Mouse (Mus musculus) layer of hippocampus, postnatal 14 days (tissue): ENCODE measurements around the gene Tmem128. TPM values are rescaled to one million over a fixed set of nuclear protein-coding genes. Genes with fewer than 3 reads are reported as not detected.

Source experiments
- DNase-seq, 2 experiments: peaks; one replicate each; pipeline ENCODE4 v3.0.0; 2021 to 2022; ENCODE audit warnings: low spot score in 2 of 2, mixed read lengths in 1 of 2
- total RNA-seq, 2 experiments: library from RNA; stranded (reverse); gene quantifications; 2 replicates each; pipeline ENCODE4 v1.2.3; 2021

Gene Tmem128
- total RNA-seq, 2 experiments from 2014 or later: 40.0 to 40.5 TPM

DNA sequence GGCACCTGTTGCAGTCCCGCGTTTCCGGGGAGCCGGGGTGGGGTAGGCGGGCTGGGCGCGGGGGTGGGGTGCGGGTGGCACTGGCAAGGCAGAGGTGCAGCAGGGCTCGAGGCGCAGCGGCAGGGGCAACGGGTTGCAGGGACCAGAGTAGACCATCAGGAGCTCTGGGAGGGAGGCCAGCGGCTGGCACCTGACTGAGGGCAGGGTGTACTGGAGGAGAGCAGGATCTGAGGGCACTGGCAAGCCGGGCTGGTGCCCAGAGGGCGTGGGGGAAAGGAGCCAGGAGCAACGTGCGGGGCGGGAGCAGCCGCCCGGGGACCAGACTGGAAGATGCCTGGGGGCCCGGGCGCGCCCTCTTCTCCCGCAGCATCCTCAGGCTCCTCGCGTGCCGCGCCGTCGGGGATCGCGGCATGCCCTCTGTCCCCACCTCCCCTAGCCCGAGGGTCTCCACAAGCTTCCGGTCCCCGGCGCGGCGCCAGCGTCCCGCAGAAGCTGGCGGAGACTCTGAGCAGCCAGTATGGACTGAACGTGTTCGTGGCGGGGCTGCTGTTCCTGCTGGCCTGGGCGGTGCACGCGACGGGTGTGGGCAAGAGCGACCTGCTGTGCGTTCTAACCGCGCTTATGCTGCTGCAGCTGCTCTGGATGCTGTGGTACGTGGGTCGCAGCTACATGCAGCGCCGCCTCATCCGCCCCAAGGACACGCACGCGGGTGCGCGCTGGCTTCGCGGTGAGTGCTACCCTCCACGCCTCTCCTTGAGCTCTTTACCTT, 17.3 kb downstream of the Tmem128 start:
- DNase-seq: no peak

DNA sequence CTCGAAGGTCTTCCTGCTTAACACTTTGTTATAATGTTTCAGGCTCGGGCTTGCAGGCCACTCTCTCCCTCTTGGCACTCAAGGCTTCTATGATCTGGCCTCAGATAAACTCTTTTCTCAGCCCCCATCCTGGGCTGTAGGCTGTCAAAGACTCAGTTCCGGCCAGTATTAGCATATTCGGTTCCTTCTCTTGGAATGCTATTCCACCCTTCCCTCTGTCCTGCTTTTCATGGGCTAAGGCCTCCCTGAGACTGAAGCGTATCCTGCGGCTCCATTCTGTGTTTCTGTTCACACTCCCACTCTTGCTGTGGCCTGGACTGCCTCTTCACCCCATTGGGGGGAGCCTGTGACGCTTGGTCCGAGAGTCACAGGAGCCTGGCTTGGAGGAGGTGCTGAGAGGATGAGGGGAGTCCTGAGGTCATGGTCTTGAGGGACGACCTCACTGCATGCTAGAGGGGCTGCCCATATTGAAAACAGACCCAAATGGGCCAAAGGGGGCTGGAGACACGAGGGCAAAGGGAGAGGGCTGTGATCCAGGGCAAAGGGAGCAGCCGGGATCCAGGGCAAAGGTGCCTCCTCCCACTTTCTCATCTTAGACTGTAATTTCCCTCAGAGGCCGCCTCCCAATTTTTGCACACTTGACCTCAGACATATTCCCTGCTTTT, 18.1 kb downstream of the Tmem128 start:
- no peak for DNase-seq

- no peak for DNase-seq
These were observed 20.1 kb downstream of the Tmem128 start for GRCm38 (mm10) chr5:38280075-38280474.

DNA sequence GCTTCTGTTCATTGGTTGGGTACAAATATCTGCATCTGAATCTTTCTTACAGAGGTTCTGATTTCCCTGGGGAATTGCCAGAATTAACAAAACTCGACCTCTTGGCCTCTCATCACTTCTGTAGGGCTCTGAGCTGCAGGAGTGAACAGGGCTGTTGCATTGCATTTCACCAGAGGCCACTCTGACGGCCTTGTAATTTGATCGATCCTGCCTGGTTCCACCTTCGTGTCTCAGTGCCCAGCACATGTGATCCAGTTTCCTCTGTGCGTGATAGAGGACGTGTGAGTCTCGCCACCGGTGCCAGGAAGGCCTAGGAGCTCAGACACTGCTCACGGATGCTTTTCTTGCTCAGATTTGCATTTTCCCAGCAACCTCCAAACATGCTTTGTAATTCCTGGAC, 25.7 kb downstream of the Tmem128 start:
- DNase-seq: no peak

DNA sequence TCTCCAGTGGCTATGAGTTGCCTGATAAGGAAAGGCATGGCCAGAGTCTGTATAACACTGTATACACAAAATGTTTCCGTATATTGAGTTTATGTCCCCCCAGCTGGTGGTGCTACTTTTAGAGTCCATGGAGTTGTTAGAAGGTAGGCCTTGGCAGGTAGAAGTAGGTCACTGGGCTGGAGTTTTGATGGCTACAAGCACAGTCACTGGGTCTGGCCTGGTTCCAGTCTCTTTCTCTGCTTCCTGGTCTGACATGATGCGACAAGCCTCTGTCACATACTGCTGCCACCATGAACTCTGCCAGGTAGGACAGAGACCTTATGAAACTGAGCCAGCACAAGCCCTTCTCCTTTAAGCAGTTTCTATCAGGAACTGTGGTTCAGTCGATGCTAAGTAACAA, 28.5 kb downstream of the Tmem128 start:
- no peak for DNase-seq

DNA sequence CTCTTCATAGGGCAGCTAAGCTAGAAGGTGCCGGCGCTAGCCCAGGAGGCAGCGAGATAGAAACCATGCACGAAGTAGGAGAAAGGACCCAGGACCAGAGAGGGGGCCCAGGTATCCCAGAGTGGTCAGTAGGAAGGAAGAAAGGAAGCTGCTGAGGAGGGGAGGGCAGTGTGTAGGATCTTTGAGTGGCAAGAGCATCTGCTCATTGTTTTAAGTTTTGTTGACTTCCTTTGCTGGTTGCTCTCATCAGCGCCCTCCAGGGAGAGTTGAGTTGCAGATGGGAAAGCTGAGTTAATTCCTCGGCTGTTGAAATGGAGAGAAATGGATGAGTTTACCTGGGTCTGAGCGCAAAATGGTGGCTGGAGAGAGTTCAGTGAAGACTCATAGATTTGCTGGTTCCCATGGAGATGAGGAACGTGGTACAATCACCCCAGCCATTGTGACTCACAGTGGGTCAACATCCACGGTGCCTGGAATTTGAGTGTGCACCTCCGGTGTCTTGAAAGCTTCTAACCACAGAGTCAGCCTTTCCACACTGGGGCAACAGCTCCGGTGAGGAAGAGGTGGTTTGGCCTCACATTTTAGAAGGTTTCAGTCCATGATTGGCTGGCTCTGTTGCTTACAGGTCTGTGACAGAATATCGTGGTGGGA, 41.9 kb downstream of the Tmem128 start:
- DNase-seq: no peak

DNA sequence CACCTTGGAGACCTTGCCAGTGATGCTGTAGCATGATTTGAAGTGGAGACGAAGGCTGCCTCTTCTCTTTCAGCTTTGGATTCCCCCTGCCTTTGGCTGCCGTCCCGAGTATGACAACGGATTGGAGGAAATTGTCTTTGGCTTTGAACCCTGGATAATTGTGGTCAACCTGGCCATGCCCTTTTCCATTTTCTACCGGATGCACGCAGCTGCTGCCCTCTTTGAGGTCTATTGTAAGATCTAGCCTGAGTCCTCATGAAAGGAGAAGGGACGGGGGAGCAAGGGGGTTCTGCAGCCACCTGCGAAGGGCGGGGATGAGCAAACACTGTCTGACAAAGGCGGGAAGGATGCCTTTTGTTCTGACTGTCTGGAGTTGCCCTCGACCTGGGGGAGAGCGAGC, 42.7 kb downstream of the Tmem128 start:
- no peak for DNase-seq

GRCm38 (mm10) chr5:38305241-38305640, 45.3 kb downstream of the Tmem128 start:
- DNase-seq: no peak

DNA sequence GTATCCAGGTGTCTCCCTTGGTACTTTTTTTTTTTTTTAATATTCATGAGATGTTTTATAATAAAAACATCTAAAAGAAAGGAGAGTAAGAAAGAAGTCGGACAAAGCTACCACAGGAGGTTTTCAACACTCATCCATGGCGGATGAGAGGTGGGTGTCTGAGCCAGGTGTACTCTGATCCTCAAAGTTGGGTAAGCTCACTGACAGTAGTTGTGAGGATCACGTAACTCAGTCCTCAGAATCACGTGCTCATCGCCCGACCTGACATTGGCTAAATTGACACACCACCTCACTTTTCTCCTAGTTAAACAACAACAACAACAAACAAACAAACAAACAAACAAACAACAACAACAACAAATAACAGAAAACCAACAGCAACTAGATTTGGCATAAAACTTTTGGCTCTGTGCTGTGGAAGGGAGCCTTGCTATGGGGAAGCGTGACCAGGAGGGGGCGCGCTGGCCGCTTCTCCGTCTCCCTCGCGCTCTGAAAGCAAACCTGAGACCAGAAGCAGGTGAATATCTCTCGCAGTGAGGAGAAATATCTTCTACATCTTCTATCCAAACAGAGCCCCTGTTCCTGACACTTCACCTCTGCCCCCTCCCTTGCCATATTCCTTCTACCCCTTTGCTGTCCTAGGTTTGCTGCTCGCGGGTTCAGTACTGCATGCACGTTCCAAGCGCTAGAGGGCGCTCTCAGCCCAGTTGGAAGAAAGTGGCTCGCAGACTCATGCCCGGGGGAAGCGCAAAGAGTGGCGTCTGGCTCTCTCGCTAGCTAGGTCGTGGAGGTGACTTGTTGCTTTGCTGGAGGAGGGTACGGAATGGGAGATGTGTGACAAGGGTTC, 47.5 kb downstream of the Tmem128 start:
- peak; percentile 95 for DNase-seq

GRCm38 (mm10) chr5:38308873-38309272, 48.9 kb downstream of the Tmem128 start:
- peak; percentile 28 to 43 for DNase-seq

DNA sequence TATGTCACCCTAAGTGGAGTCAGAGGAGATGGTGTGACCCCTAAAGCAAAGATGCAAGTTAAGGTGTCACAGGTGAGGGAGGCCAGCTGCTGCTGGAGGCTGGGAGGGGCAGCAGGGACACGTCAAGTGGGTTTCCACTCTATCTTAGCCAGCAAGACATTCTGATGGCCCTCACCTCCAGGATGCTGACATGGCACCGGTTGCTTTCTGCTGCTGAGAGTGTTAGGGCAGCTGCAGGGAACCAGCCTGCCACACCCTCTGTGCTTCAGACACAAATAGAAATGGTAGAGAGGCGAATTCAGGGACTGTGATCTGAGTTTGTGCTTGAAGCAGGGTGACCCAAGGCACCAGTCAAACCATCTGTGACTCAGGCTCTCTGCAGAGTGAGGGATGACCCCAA, 49.8 kb downstream of the Tmem128 start:
- no peak for DNase-seq

Other genes with a start within 250 kb of the Tmem128 start
- gene Stx18, start 221.4 kb upstream of the Tmem128 start, total RNA-seq: 10 to 100 TPM; 36.8 to 38.3 TPM
- 100 to 1,000 TPM; 561 to 567 TPM for gene Nsg1, start 100.3 kb upstream of the Tmem128 start, total RNA-seq
- gene Zbtb49, start 39.7 kb upstream of the Tmem128 start, total RNA-seq: 10 to 100 TPM; 17.5 to 19.6 TPM
- gene Lyar, start 39.7 kb upstream of the Tmem128 start, total RNA-seq: 10 to 100 TPM; 11.4 to 12.9 TPM
- gene Otop1, start 15.8 kb downstream of the Tmem128 start, total RNA-seq: under 1 TPM in 1 of 2 experiments, not detected in 1; 0.17 TPM
- 1 to 10 TPM; 6.7 to 7.9 TPM for gene Drd5, start 59.2 kb downstream of the Tmem128 start, total RNA-seq
- 1 to 10 TPM; 2.8 to 2.9 TPM for gene Slc2a9, start 243.0 kb downstream of the Tmem128 start, total RNA-seq